In genomic region chr12:91844542-91844941, GRCm38 (mm10) we compare ENCODE assay signal across 23 mouse cellular contexts. TPM values are rescaled to one million over a fixed set of nuclear protein-coding genes. Genes with fewer than 3 reads are reported as not detected.
DNase-seq lines count a peak whose midpoint lies in the region; ATAC-seq and TF ChIP-seq lines count a peak whose summit lies in the region.
"Had no signal": no experiment of that assay in that cellular context is flagged by ENCODE, and none has a peak within 500 bp of the region (broad histone marks: within the 10 kb centered on the region; RNA-seq: fewer than 3 reads in every experiment).

No protein-coding gene starts in this region.

- ATAC-seq in midbrain, postnatal 0 days (ENCODE audit: low FRiP score) = no peak
- ATAC-seq: CD4-positive, CD25-positive, alpha-beta regulatory T cell, adult 4 months; forebrain, embryonic 13.5 days; hindbrain, postnatal 0 days had no signal

- TF ChIP-seq CTCF in bone marrow macrophage, adult 2 months (IDR thresholded peaks at IDR 0.05; ENCODE audit: low read depth, low read length) = no peak
- TF ChIP-seq CTCF in midbrain, postnatal 0 days (IDR thresholded peaks at IDR 0.05) = no peak

- no peaks in the 10 kb centered on the region for H3K27me3 ChIP-seq in midbrain, postnatal 0 days (ENCODE audit: insufficient read depth, low read length)
- H3K27me3 ChIP-seq in forebrain, embryonic 10.5 days (ENCODE audit: poor library complexity, severe bottlenecking) = no peaks in the 10 kb centered on the region
- H3K27me3 ChIP-seq: embryonic facial prominence, embryonic 13.5 days; forebrain, embryonic 13.5 days; heart, embryonic 13.5 days; hindbrain, embryonic 13.5 days had no signal

- H3K4me1 ChIP-seq in bone marrow macrophage, adult 2 months (ENCODE audit: control insufficient read depth, insufficient read depth, low read length) = peaks cover 33% of the 10 kb centered on the region
- H3K4me1 ChIP-seq in midbrain, postnatal 0 days (ENCODE audit: insufficient read depth, low read length) = peaks cover 8% of the 10 kb centered on the region; the same call in 1 of the 2 replicates
- peaks cover 27% of the 10 kb centered on the region for H3K4me1 ChIP-seq in forebrain, embryonic 10.5 days

- H3K27ac ChIP-seq in bone marrow macrophage, adult 2 months (ENCODE audit: insufficient read depth, low read depth, low read length) = peak overlapping the region; percentile 44
- peak overlapping the region; percentile 10 for H3K27ac ChIP-seq in macrophage
- H3K27ac ChIP-seq in midbrain, postnatal 0 days (ENCODE audit: low read depth, low read length) = no peak overlapping the region
- no peak overlapping the region for H3K27ac ChIP-seq in forebrain, embryonic 10.5 days
- H3K27ac ChIP-seq: embryonic facial prominence, embryonic 13.5 days; forebrain, embryonic 13.5 days; gastrocnemius, adult 2 months; heart, embryonic 13.5 days; hindbrain, embryonic 13.5 days; hindbrain, postnatal 0 days had no signal

- WGBS in macrophage (ENCODE audit: missing documents) = 29% methylated on average over 4 of the region's 4 CpGs
- WGBS in midbrain, postnatal 0 days = 63% methylated on average over 4 of the region's 4 CpGs
- WGBS in forebrain, embryonic 10.5 days = 72% methylated on average over 4 of the region's 4 CpGs

- H3K4me3 ChIP-seq in bone marrow macrophage, adult 2 months (ENCODE audit: insufficient read depth, low read length) = no peak overlapping the region
- no peak overlapping the region for H3K4me3 ChIP-seq in macrophage (ENCODE audit: inconsistent target)
- no peak overlapping the region for H3K4me3 ChIP-seq in midbrain, postnatal 0 days (ENCODE audit: low read depth, low read length)
- no peak overlapping the region for H3K4me3 ChIP-seq in forebrain, embryonic 10.5 days
- H3K4me3 ChIP-seq: embryonic facial prominence, embryonic 13.5 days; forebrain, embryonic 13.5 days; gastrocnemius, adult 2 months; heart, embryonic 13.5 days; hindbrain, embryonic 13.5 days had no signal

- H3K36me3 ChIP-seq in macrophage (ENCODE audit: inconsistent target) = peaks cover 37% of the 10 kb centered on the region
- peaks cover 20% of the 10 kb centered on the region for H3K36me3 ChIP-seq in midbrain, postnatal 0 days (ENCODE audit: insufficient read depth, low read length)
- peaks cover 39% of the 10 kb centered on the region for H3K36me3 ChIP-seq in forebrain, embryonic 10.5 days (replicated peaks)

- no peak overlapping the region for H3K4me2 ChIP-seq in midbrain, postnatal 0 days (ENCODE audit: low read depth, low read length, poor library complexity, severe bottlenecking)
- H3K4me2 ChIP-seq: embryonic facial prominence, embryonic 13.5 days; forebrain, embryonic 13.5 days; heart, embryonic 13.5 days; hindbrain, embryonic 13.5 days had no signal

- H3K9ac ChIP-seq in midbrain, postnatal 0 days (replicated peaks; ENCODE audit: low read length, poor library complexity, severe bottlenecking) = no peak overlapping the region
- H3K9ac ChIP-seq: embryonic facial prominence, embryonic 13.5 days; forebrain, embryonic 13.5 days; heart, embryonic 13.5 days; hindbrain, embryonic 13.5 days had no signal

- no peak for TF ChIP-seq POLR2A in bone marrow macrophage, adult 2 months (IDR thresholded peaks at IDR 0.05; ENCODE audit: borderline replicate concordance, low read depth, low read length)

- H3K9me3 ChIP-seq in midbrain, postnatal 0 days (ENCODE audit: low read length) = no peaks in the 10 kb centered on the region
- H3K9me3 ChIP-seq in forebrain, embryonic 10.5 days = no peaks in the 10 kb centered on the region
- H3K9me3 ChIP-seq: embryonic facial prominence, embryonic 13.5 days; forebrain, embryonic 13.5 days; heart, embryonic 13.5 days; hindbrain, embryonic 13.5 days had no signal

- peaks cover 58% of the 10 kb centered on the region for H3K79me2 ChIP-seq in macrophage (ENCODE audit: inconsistent target)

- peak; percentile 12 for DNase-seq in embryo, embryonic 10.5 days (ENCODE audit: low spot score)
- DNase-seq in embryo, embryonic 9.5 days (ENCODE audit: extremely low spot score) = no peak
- DNase-seq in lung, postnatal 36 days = peak; percentile 11
- no peak for DNase-seq in lung, postnatal 4 days
- no peak for DNase-seq in midbrain, postnatal 0 days (ENCODE audit: low spot score)
- DNase-seq in forebrain, embryonic 10.5 days (ENCODE audit: extremely low spot score, low spot score) = no peak
- DNase-seq: adrenal gland, adult 8-10 months; B cell, adult 2 months; cerebellum, adult 11 months; cerebellum, adult 8-10 months; cerebellum, postnatal 14 days; gastrocnemius, adult 2 months; gastrocnemius, postnatal 25 days; heart, postnatal 36 days had no signal

RNA-seq across cellular contexts. Expression of gene Sel1l, which starts 4.4 kb away (rescaled TPM):
- polyA plus RNA-seq in bone marrow macrophage, adult 2 months (2012; ENCODE audit: insufficient read depth, insufficient read length, missing spikeins) = 91.4 and 96.3 TPM in 2 replicates
- 100 to 1,000 TPM; 198 to 591 (median 278) TPM for total RNA-seq in macrophage (2018; cell fraction: chromatin; rRNA removed)
- 100 to 1,000 TPM in 10 of 26 experiments, 10 to 100 TPM in 16; 57.6 to 147 (median 94.6) TPM for total RNA-seq in macrophage (2018; cell fraction: cytosol; rRNA removed)
- 100 to 1,000 TPM; 165 to 380 (median 236) TPM for total RNA-seq in macrophage (2018; cell fraction: nucleus; rRNA removed)
- polyA plus RNA-seq in macrophage (2018) = 76.5 to 80.3 TPM (median 79.9 TPM) in 3 replicates
- 67.3 and 86.7 TPM in 2 replicates for total RNA-seq in midbrain, postnatal 0 days (2014; rRNA removed)
- 92.6 and 93.3 TPM in 2 replicates for polyA plus RNA-seq in midbrain, postnatal 0 days (2015; fragmentation: Nextera tagmentation; extraction: Ambion mirVana)
- polyA plus RNA-seq in forebrain, embryonic 10.5 days (2016; fragmentation: Nextera tagmentation; extraction: Ambion mirVana) = 60.7 and 61.5 TPM in 2 replicates

RNA-seq across cellular contexts. Expression of gene Ston2, which starts 56.4 kb away (rescaled TPM):
- 3.6 and 4.5 TPM in 2 replicates for polyA plus RNA-seq in bone marrow macrophage, adult 2 months (2012; ENCODE audit: insufficient read depth, insufficient read length, missing spikeins)
- 10 to 100 TPM in 10 of 26 experiments, 1 to 10 TPM in 16; 1.0 to 33.0 (median 5.4) TPM for total RNA-seq in macrophage (2018; cell fraction: chromatin; rRNA removed)
- 1 to 10 TPM in 24 of 26 experiments, under 1 TPM in 2; 0.91 to 9.6 (median 3.1) TPM for total RNA-seq in macrophage (2018; cell fraction: cytosol; rRNA removed)
- total RNA-seq in macrophage (2018; cell fraction: nucleus; rRNA removed) = 10 to 100 TPM in 11 of 26 experiments, 1 to 10 TPM in 15; 1.2 to 41.2 (median 8.7) TPM
- 3.0 to 5.3 TPM (median 5.0 TPM) in 3 replicates for polyA plus RNA-seq in macrophage (2018)
- total RNA-seq in midbrain, postnatal 0 days (2014; rRNA removed) = 9.4 and 16.8 TPM in 2 replicates
- polyA plus RNA-seq in midbrain, postnatal 0 days (2015; fragmentation: Nextera tagmentation; extraction: Ambion mirVana) = 5.6 and 7.4 TPM in 2 replicates
- 11.4 and 11.5 TPM in 2 replicates for polyA plus RNA-seq in forebrain, embryonic 10.5 days (2016; fragmentation: Nextera tagmentation; extraction: Ambion mirVana)
- total RNA-seq: MEL had no signal

Comparison
In these comparisons a context has a peak if more than half of its experiments do, and no peak if none do; other contexts are left out.
1. DNase-seq: peak in embryo, embryonic 10.5 days (single experiment) and lung, postnatal 36 days (single experiment); none in embryo, embryonic 9.5 days (single experiment), lung, postnatal 4 days (0 of 2), midbrain, postnatal 0 days (single experiment) and forebrain, embryonic 10.5 days (single experiment).
2. H3K27ac ChIP-seq: peak in bone marrow macrophage, adult 2 months (single experiment) and macrophage (single experiment); none in midbrain, postnatal 0 days (single experiment) and forebrain, embryonic 10.5 days (single experiment).